Mouse (Mus musculus) bone marrow macrophage, adult 2 months (primary cell): ENCODE results near the gene Hmcn2.

ENCODE experiments used
- CTCF ChIP-seq: IDR thresholded peaks from 2 replicates; pipeline ENCODE4 v1.5.1; 2012; ENCODE audit warnings: low read depth, mild to moderate bottlenecking, low read length, moderate library complexity
- POLR2A ChIP-seq: IDR thresholded peaks from 2 replicates; pipeline ENCODE4 v1.6.1; 2012; ENCODE audit warnings: mild to moderate bottlenecking, low read depth, low read length, borderline replicate concordance

DNA sequence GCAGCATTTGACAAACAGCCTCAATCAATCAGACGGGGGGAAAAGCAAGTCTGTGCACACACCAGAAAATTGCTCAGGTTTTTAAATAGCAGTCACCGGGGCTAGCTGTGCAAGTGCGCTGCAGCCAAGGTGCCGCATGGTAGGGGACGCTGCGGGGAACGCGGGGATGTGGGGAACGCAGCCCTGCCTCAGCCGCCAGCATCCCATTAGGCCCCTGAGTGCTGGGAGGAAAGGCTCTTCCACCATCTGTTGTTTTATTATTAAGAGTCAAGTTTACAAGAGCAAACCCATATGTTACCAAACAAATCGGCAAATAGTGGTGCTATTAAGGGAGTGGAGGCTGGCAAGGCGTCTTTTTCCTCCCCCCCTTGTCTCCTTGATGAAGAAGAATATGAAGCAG lies 175.0 kb downstream of the Hmcn2 start:
- no peak for TF ChIP-seq POLR2A
- TF ChIP-seq CTCF = no peak
